ENCODE assay signal across 9 mouse cellular contexts in genomic region chr2:32854206-32854605, GRCm38 (mm10). TPM values are rescaled to one million over a fixed set of nuclear protein-coding genes. Genes with fewer than 3 reads are reported as not detected.
DNase-seq lines count a peak whose midpoint lies in the region; TF ChIP-seq lines count a peak whose summit lies in the region.
"Had no signal": no experiment of that assay in that cellular context is flagged by ENCODE, and none has a peak within 500 bp of the region (broad histone marks: within the 10 kb centered on the region; RNA-seq: fewer than 3 reads in every experiment).

No protein-coding gene starts in this region.

- peak; percentile 84 for TF ChIP-seq RAD21 in MEL (IDR thresholded peaks at IDR 0.05; ENCODE audit: low read depth, low read length)

- no peaks in the 10 kb centered on the region; a peak in 1 of 4 replicates for H3K4me1 ChIP-seq in MEL (ENCODE audit: control insufficient read depth in 1 of 2, insufficient read depth in 2 of 2, low read length in 2 of 2)
- peaks cover 28% of the 10 kb centered on the region for H3K4me1 ChIP-seq in hindbrain, embryonic 10.5 days (replicated peaks)

- H3K36me3 ChIP-seq in MEL (ENCODE audit: control insufficient read depth in 1 of 2, insufficient read depth in 2 of 2, low read length in 2 of 2): no peaks in the 10 kb centered on the region
- H3K36me3 ChIP-seq in hindbrain, embryonic 10.5 days: no peaks in the 10 kb centered on the region

- no peak for TF ChIP-seq EP300 in MEL (IDR thresholded peaks at IDR 0.05; ENCODE audit: low read depth in 1 of 2, low read length in 2 of 2)

- no peak overlapping the region for H3K27ac ChIP-seq in MEL (ENCODE audit: control insufficient read depth, low read depth, low read length)
- H3K27ac ChIP-seq in hindbrain, embryonic 10.5 days: no peak overlapping the region
- H3K27ac ChIP-seq: macrophage had no signal

- no peak for TF ChIP-seq POLR2A in MEL (IDR thresholded peaks at IDR 0.05; ENCODE audit: control insufficient read depth in 1 of 2, insufficient read depth in 1 of 2, low read depth in 1 of 2, low read length in 2 of 2, poor library complexity in 1 of 2)

- TF ChIP-seq CTCF in MEL (IDR thresholded peaks at IDR 0.05 in 2 of 3, conservative IDR thresholded peaks at IDR 0.05 in 1 of 3; ENCODE audit: control insufficient read depth in 1 of 3, insufficient read depth in 1 of 3, low read depth in 2 of 3, low read length in 3 of 3, poor library complexity in 1 of 3, severe bottlenecking in 1 of 3): peak; percentile 88 to 98 (median 97)

- peak overlapping the region; percentile 48; the same call in 1 of the 2 replicates for H3K9ac ChIP-seq in MEL (ENCODE audit: control insufficient read depth, low read depth, low read length, poor library complexity, severe bottlenecking)

- no peaks in the 10 kb centered on the region for H3K79me2 ChIP-seq in MEL (ENCODE audit: control insufficient read depth, insufficient read depth, low read length, poor library complexity)

- H3K4me3 ChIP-seq in MEL (ENCODE audit: control insufficient read depth in 1 of 2, insufficient read depth in 1 of 2, low read depth in 2 of 2, low read length in 2 of 2): peak overlapping the region in 1 of 2 experiments; percentile 28; a peak in 1 of 4 replicates
- no peak overlapping the region for H3K4me3 ChIP-seq in hindbrain, embryonic 10.5 days

- DNase-seq in MEL (ENCODE audit: low read depth, low spot score): peak; percentile 93
- peak; percentile 93 to 97 for DNase-seq in cerebellum, adult 18-20 months
- peak; percentile 78 for DNase-seq in forelimb bud, embryonic 11.5 days (ENCODE audit: low read depth, low spot score)
- peak; percentile 89 for DNase-seq in hindbrain, embryonic 10.5 days (ENCODE audit: low spot score)
- DNase-seq in layer of hippocampus, postnatal 14 days (ENCODE audit: low spot score in 2 of 2): peak; percentile 80 to 87
- peak; percentile 97 for DNase-seq in lung, postnatal 14 days
- peak; percentile 89 for DNase-seq in retina, postnatal 1 day
- peak; percentile 78 to 80 for DNase-seq in urinary bladder, adult 18-20 months (ENCODE audit: low spot score in 2 of 2)

- 8% methylated on average over 8 of the region's 8 CpGs for WGBS in hindbrain, embryonic 10.5 days

- H3K27me3 ChIP-seq in MEL (ENCODE audit: control insufficient read depth in 1 of 2, insufficient read depth in 2 of 2, low read length in 2 of 2): no peaks in the 10 kb centered on the region
- H3K27me3 ChIP-seq in hindbrain, embryonic 10.5 days (ENCODE audit: insufficient read depth, poor library complexity, severe bottlenecking): peaks cover 33% of the 10 kb centered on the region

- no peaks in the 10 kb centered on the region for H3K9me3 ChIP-seq in MEL (replicated peaks; ENCODE audit: insufficient read depth, low read length)
- H3K9me3 ChIP-seq in hindbrain, embryonic 10.5 days: no peaks in the 10 kb centered on the region

TF ChIP-seq in MEL, 35 proteins besides CTCF, POLR2A, EP300 and RAD21:
- no peak for TF ChIP-seq MYB (IDR thresholded peaks at IDR 0.05; ENCODE audit: low read depth, low read length)
- no peak for TF ChIP-seq NRF1 (IDR thresholded peaks at IDR 0.05; ENCODE audit: insufficient read depth, low read depth, low read length, poor library complexity, severe bottlenecking)
- no peak for TF ChIP-seq ZNF384 (IDR thresholded peaks at IDR 0.05; ENCODE audit: low read depth, low read length)
- TF ChIP-seq HCFC1 (IDR thresholded peaks at IDR 0.05; ENCODE audit: low read depth, low read length): 0 out of 2 replicates have a peak, but pooled peaks have one; percentile 43
- no peak for TF ChIP-seq TCF12 (IDR thresholded peaks at IDR 0.05; ENCODE audit: low read depth, low read length)
- 0 out of 2 replicates have a peak, but pooled peaks have one; percentile 30 for TF ChIP-seq MYC (IDR thresholded peaks at IDR 0.05; ENCODE audit: low read depth, low read length)
- no peak for TF ChIP-seq CHD1 (IDR thresholded peaks at IDR 0.05; ENCODE audit: low read depth, low read length)
- no peak for TF ChIP-seq CHD2 (IDR thresholded peaks at IDR 0.05; ENCODE audit: low read length)
- peak; percentile 85 for TF ChIP-seq ZC3H11A (IDR thresholded peaks at IDR 0.05; ENCODE audit: low read depth, low read length)
- no peak for TF ChIP-seq TBP (IDR thresholded peaks at IDR 0.05; ENCODE audit: low read depth, low read length)
- TF ChIP-seq MEF2A (IDR thresholded peaks at IDR 0.05; ENCODE audit: extremely low read depth, insufficient replicate concordance, low read depth, low read length, poor library complexity, severe bottlenecking): no peak
- no peak for TF ChIP-seq JUND (IDR thresholded peaks at IDR 0.05; ENCODE audit: low read depth, low read length)
- TF ChIP-seq MXI1 (IDR thresholded peaks at IDR 0.05; ENCODE audit: low read depth, low read length): no peak
- TF ChIP-seq GATA1 (IDR thresholded peaks at IDR 0.05; ENCODE audit: low read depth, low read length): no peak
- no peak for TF ChIP-seq SIN3A (IDR thresholded peaks at IDR 0.05; ENCODE audit: low read length)
- no peak for TF ChIP-seq NELFE (IDR thresholded peaks at IDR 0.05; ENCODE audit: low read depth, low read length)
- no peak for TF ChIP-seq TAL1 (IDR thresholded peaks at IDR 0.05; ENCODE audit: low read length)
- peak; percentile 96 for TF ChIP-seq SMC3 (IDR thresholded peaks at IDR 0.05; ENCODE audit: low read depth, low read length)
- TF ChIP-seq ELF1 (IDR thresholded peaks at IDR 0.05; ENCODE audit: low read depth, low read length): no peak; the same call in 1 of the 2 replicates

RNA-seq across cellular contexts. Expression of gene Stxbp1, which starts 7.2 kb away (rescaled TPM):
- 7.1 and 8.2 TPM in 2 replicates for total RNA-seq in MEL (2012; rRNA removed)
- polyA plus RNA-seq in MEL (2012; ENCODE audit: insufficient read depth in 1 of 2, insufficient read length in 2 of 2, low read depth in 1 of 2, low replicate concordance in 2 of 2, missing spikeins in 1 of 2): 10 to 100 TPM in 1 of 2 experiments, not detected in 1; 33.2 TPM
- polyA plus RNA-seq in hindbrain, embryonic 10.5 days (2016; fragmentation: Nextera tagmentation; extraction: Ambion mirVana): 40.1 and 63.3 TPM in 2 replicates
- 100 to 1,000 TPM; 601 to 619 TPM for total RNA-seq in layer of hippocampus, postnatal 14 days (2021)

RNA-seq across cellular contexts. Expression of gene Fam129b, which starts 21.7 kb away (rescaled TPM):
- total RNA-seq in MEL (2012; rRNA removed): 11.5 and 17.5 TPM in 2 replicates
- polyA plus RNA-seq in MEL (2012; ENCODE audit: insufficient read depth in 1 of 2, insufficient read length in 2 of 2, low read depth in 1 of 2, low replicate concordance in 2 of 2, missing spikeins in 1 of 2): 10 to 100 TPM in 1 of 2 experiments, not detected in 1; 20.0 TPM
- polyA plus RNA-seq in hindbrain, embryonic 10.5 days (2016; fragmentation: Nextera tagmentation; extraction: Ambion mirVana): 34.3 and 36.1 TPM in 2 replicates
- 10 to 100 TPM; 15.2 to 18.7 TPM for total RNA-seq in layer of hippocampus, postnatal 14 days (2021)

Comparison
In these comparisons a context has a peak if more than half of its experiments do, and no peak if none do; other contexts are left out.
1. RNA of gene Stxbp1, which starts 7.2 kb away (total RNA-seq): 601 to 619 TPM in layer of hippocampus, postnatal 14 days; 7.1 to 8.2 TPM in MEL; every median in the first group is over 10 times any median in the second.
2. Peak in every context shown above with its lines, with median percentiles within 50 percentile points of each other: DNase-seq.